Mouse (Mus musculus): ENCODE data around the gene Mrpl55.
A peak's percentile ranks its signal among the peaks of the same experiment; 100 is the strongest.

The Mrpl55 gene

DNA sequence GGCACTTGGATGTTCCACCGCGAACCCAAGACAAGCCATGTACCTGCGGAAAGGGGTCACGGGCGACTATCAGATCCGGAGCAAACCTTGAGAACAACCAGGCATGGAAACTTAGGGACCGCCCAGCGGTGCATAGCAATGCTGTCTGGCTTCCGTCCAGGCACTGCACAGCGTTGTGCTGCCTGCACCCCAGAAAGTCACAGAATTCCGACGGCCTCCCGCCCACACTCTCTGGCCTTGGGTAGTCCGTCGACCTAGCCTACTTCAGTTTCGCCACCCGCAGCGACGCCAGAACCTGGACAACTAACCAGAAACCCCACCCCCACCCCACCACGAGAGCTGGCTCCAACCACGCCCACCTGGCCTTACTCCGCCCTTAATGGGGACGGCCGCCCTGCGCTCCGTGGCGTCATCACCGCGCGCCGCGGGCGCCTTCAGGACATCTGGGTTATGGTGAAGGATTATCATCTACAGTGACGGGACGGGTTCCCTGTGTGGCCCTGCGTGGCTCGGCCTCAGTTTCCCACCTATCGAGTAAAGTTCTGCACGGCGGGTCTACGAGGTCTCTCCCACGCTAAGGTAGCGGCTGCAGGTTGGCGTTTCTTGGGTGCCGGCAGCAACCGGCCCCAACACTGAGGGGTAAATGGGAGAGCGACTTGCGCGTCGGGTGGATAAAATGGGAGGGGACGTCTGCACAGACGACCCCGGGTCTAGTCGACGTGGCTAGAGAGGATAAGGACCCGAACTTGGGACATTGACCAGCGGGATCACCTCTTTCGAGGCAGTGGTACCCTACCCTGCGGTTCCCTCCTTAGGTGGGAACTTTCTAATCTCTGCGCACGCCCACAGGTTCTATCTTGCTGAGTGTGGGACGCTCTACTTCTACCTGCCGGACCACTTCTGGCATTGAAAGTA is at the start of gene Mrpl55:
Gene Mrpl55 (plus strand): TSS at position 406 of the 915 bp plus-strand sequence.
- DNase-seq, result peak; percentile 76 to 81

GRCm38 (mm10) chr11:59154220-59154619 is 48.1 kb upstream of the Mrpl55 start:
- no peak for DNase-seq

DNA sequence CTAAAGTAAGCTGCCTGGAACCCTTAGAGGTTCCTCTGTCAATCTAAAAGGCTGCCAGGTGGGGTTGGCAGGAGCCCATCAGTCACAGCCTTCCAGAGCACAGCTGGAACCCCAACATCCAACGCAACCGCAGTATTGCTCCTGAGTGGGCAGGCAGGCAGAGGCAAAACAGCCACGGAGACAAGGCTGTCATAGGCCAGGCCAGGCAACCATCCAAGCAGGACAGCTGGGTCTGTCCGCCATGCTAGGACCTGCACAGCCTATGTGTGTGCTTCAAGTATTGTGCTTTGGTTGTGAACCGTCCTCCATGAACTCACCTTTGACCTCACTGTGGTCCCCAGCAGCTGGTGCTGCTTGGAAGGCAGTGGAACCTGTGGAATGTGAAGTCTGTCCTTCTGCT is 46.4 kb upstream of the Mrpl55 start:
- DNase-seq, result no peak

DNA sequence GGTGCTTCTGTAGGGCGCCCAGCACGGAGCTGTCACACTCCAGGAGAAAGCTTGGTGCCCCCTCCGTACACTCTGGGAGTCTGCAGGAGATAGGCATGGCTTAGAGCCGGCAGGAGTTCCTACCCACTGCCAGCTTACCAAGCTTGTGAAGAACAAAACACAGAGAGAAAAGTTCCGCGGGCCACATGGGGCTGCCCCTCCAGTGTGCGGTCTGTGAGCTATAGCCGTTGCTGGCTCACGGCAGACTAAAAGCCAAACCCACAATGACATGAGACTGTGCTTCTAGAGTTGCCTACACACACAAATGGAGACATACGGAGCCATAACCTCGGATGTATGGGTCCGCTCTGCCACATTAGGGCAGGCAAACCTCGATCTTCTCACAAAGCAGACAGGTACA is 43.2 kb upstream of the Mrpl55 start:
- DNase-seq, result no peak

- DNase-seq, result no peak
Measured at GRCm38 (mm10) chr11:59159558-59159957, 42.7 kb upstream of the Mrpl55 start.

DNA sequence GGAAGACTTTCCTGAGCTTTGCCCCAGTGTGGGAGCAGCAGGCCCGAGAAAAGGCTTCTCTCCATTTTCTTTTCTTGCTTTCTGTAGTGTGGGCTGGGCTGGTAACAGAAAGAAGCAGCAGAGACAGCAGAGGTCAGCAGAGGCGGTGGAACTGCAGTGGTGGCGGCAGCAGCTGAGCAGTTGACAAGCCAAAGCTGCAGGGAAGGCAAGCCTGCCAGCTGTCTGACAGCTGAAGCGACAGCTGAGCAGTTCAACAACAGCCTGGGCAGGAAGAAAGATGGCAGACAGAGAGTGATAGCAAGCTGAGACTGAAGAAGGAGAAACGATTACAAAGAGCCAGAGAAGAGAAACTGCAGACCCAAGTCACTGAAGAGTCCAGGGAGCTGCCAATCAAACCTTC is 40.9 kb upstream of the Mrpl55 start:
- no peak for DNase-seq

GRCm38 (mm10) chr11:59162443-59163254 is 39.6 kb upstream of the Mrpl55 start:
- no peak for DNase-seq

GRCm38 (mm10) chr11:59163255-59164236 is 38.7 kb upstream of the Mrpl55 start, which contains the start of gene Iba57:
TSS of gene Iba57 (minus strand) at chr11:59163739.
- DNase-seq, result peak; percentile 98 to 99

- no peak for DNase-seq
Measured at GRCm38 (mm10) chr11:59164384-59164783, 37.9 kb upstream of the Mrpl55 start.

- DNase-seq, result no peak
Measured at GRCm38 (mm10) chr11:59165616-59166241, 36.6 kb upstream of the Mrpl55 start.

DNA sequence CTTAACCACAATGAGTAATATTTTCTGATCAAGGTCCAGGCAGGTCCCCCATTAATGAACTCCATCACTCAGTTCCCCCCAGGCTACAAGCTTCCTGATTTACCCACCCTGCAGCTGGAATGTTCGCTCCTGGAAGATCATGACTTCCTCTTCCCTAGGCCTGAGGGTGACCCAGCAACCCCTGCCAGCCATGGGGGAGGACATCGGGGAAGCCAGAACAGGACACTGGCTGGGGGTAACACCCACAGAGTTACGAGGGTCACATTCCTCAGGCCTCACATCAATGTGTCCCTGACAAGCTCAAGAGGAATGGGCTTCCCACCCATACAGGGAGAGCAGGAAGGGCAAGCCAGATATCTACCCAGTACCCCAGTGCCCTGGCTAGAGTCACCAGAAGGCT is 32.5 kb upstream of the Mrpl55 start:
- no peak for DNase-seq

- DNase-seq, result no peak
Measured at GRCm38 (mm10) chr11:59170549-59170948, 31.7 kb upstream of the Mrpl55 start.

DNA sequence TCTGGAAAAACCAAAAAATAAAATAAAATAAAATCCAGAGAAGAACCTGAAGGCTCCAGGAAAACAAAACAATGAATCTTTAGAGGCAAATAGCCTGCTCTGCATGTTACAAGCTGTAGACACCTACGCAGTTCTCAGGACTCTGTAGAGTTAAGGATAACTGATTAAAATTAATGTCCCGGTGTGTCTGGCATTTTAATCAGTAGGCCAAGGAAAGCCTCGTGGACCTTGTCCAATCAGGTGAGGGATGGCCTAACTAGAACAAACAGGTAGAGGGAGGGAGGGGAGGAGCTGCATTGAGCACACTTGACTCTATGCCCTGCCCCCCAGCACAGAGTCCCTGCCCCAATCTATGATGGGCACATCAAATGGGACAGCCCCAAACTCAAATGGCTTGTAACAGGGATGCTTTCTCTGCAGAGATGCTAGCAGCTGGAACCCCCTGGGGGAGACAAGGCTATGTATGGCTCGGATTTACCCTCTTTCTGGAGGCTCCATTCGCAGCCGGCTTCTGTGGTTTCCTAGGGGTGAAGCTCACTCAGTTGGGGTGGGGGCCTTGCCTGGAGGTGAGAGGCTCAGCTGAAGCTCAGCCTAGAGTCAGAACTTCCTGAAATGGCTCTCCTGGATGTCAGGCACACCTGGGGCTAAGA is 28.0 kb upstream of the Mrpl55 start:
- DNase-seq, result no peak

GRCm38 (mm10) chr11:59176475-59176874 is 25.8 kb upstream of the Mrpl55 start:
- DNase-seq, result no peak

- no peak for DNase-seq
Measured at GRCm38 (mm10) chr11:59176921-59177320, 25.4 kb upstream of the Mrpl55 start.

DNA sequence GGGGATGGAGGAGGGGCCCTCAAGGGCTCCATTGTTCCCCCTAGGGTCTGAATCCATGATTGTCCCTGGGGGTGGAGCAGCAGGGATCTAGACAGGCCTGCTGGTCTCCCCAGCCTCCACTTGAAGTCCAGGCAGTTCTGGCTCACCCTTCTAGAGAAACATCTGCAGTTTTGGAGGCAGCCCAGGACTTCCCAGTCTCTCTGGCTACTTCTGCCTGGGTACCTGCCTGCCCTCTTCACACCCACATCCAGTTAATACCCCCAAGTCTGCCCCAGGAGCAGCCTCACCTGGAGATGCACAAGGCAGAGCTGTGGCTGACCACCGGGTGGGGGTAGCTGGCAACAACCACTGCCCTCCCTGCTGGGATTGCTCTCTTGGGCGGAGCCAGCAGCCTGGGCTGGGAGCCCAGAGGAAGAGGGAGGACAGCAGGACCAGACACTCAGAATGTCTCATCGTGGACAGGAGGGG is 19.4 kb upstream of the Mrpl55 start, which contains the start of gene Gjc2:
Gene Gjc2 (minus strand): TSS at position 350 of the 468 bp plus-strand sequence.
- no peak for DNase-seq

DNA sequence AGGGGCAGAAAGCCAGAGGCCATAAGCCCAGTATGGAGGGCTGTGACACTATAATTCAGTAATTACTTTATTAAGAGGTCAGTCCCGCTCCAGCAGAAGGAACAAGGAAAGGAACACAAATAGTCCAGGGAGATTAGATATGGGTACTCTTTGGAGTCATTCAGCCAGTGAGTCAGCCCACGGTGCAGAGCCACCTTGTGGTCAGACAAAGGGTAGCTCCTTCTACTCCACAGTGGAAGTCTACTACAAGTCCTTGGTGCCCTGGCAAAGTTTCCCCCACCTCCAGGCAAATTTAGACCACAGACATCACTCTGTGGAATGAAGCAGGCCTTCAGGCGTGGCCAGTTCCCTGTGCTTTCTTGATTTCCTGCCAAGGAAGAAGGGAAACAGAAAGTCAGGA is 18.5 kb upstream of the Mrpl55 start:
- no peak for DNase-seq

GRCm38 (mm10) chr11:59185490-59185889 is 16.8 kb upstream of the Mrpl55 start:
- DNase-seq, result no peak

GRCm38 (mm10) chr11:59187706-59188105 is 14.6 kb upstream of the Mrpl55 start:
- no peak for DNase-seq

GRCm38 (mm10) chr11:59191231-59192058 is 10.8 kb upstream of the Mrpl55 start:
- peak; percentile 83 to 90 for DNase-seq
